Mouse (Mus musculus): ENCODE measurements around the gene Fance. TPM values are rescaled to one million over a fixed set of nuclear protein-coding genes. Genes with fewer than 3 reads are reported as not detected.

Fance gene
- polyA plus RNA-seq, 1 experiment from 2014 or later: 7.3 TPM

- Histone ChIP-seq H3K27ac (ENCODE audit: low read length) (no peak overlapping the region), H3K9me3 (replicated peaks; ENCODE audit: control insufficient read depth, low read length) (no peaks in the 10 kb centered on the region), H3K27me3 (ENCODE audit: control insufficient read depth, insufficient read depth, low read depth, low read length) (peaks cover 21% of the 10 kb centered on the region), H3K36me3 (ENCODE audit: control insufficient read depth, insufficient read depth) (no peaks in the 10 kb centered on the region), H3K4me2 (ENCODE audit: low read depth, low read length) (no peak overlapping the region), H3K9ac (ENCODE audit: low read depth, low read length) (no peak overlapping the region), H3K4me1 (ENCODE audit: control insufficient read depth, low read depth, low read length) (no peaks in the 10 kb centered on the region; the same call in 1 of the 2 replicates), H3K4me3 (ENCODE audit: low read depth, low read length) (no peak overlapping the region)
- ATAC-seq (ENCODE audit: low read depth): no peak
- WGBS (ENCODE audit: insufficient replicate concordance): 65% methylated on average over 2 of the region's 2 CpGs
These were observed 58.0 kb downstream of the Fance start for GRCm38 (mm10) chr17:28371286-28371685.

- H3K4me2 ChIP-seq (ENCODE audit: low read depth, low read length): no peak overlapping the region
- no peaks in the 10 kb centered on the region; the same call in 1 of the 2 replicates for H3K4me1 ChIP-seq (ENCODE audit: control insufficient read depth, low read depth, low read length)
- WGBS (ENCODE audit: insufficient replicate concordance): 34% methylated on average over 1 of the region's 1 CpGs
- H3K27me3 ChIP-seq (ENCODE audit: control insufficient read depth, insufficient read depth, low read depth, low read length): peaks cover 23% of the 10 kb centered on the region
- H3K9me3 ChIP-seq (replicated peaks; ENCODE audit: control insufficient read depth, low read length): no peaks in the 10 kb centered on the region
- H3K9ac ChIP-seq (ENCODE audit: low read depth, low read length): no peak overlapping the region
- ATAC-seq (ENCODE audit: low read depth): no peak
- no peaks in the 10 kb centered on the region for H3K36me3 ChIP-seq (ENCODE audit: control insufficient read depth, insufficient read depth)
- no peak overlapping the region for H3K4me3 ChIP-seq (ENCODE audit: low read depth, low read length)
- H3K27ac ChIP-seq (ENCODE audit: low read length): no peak overlapping the region
These were observed 58.6 kb downstream of the Fance start for GRCm38 (mm10) chr17:28371941-28372340.

DNA sequence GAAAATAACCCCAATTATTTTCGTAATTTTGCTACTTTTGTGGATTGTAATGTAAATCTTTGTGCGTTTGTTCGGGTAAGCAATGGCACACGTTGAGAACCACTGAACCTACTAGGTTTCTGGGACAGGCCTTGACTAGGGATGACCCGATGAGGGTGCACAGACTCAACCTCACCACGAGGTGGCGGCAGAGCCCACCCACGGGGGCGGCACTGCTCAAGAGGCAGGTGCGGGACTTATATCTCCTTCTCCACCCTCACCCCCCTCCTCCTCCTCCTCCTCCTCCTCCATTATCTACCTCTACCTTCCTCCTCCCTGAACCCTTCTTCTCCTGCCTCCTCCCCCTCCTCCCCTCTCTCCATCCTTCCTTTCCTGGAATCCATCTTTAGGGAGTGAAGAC, 60.5 kb downstream of the Fance start:
- Histone ChIP-seq H3K36me3 (ENCODE audit: control insufficient read depth, insufficient read depth) (no peaks in the 10 kb centered on the region), H3K4me1 (ENCODE audit: control insufficient read depth, low read depth, low read length) (no peaks in the 10 kb centered on the region; the same call in 1 of the 2 replicates), H3K9ac (ENCODE audit: low read depth, low read length) (no peak overlapping the region), H3K4me3 (ENCODE audit: low read depth, low read length) (no peak overlapping the region), H3K9me3 (replicated peaks; ENCODE audit: control insufficient read depth, low read length) (no peaks in the 10 kb centered on the region), H3K4me2 (ENCODE audit: low read depth, low read length) (no peak overlapping the region), H3K27ac (ENCODE audit: low read length) (no peak overlapping the region), H3K27me3 (ENCODE audit: control insufficient read depth, insufficient read depth, low read depth, low read length) (peaks cover 23% of the 10 kb centered on the region)
- WGBS (ENCODE audit: insufficient replicate concordance): 7% methylated on average over 10 of the region's 10 CpGs
- no peak for ATAC-seq (ENCODE audit: low read depth)

DNA sequence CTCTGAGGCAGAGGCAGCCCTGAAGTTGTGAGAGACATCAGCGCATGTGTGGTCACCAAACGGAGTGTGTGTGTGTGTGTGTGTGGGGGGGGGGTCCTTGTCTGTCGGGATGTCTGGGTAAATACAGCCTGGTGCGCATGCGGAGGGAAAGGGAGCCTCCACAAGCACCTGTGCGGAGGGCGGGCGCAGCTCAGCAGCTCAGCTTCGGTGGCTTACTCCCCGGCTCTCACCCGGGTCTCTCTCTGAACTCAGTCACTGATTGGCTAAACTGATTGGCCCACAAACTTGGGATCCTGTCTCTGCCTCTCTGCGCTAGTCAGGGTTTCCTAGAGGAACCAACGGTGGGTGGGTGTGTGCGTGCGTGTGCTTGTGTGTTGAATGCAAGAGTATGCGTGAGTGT, 61.2 kb downstream of the Fance start:
- H3K36me3 ChIP-seq (ENCODE audit: control insufficient read depth, insufficient read depth): no peaks in the 10 kb centered on the region
- no peak overlapping the region for H3K4me2 ChIP-seq (ENCODE audit: low read depth, low read length)
- no peaks in the 10 kb centered on the region for H3K9me3 ChIP-seq (replicated peaks; ENCODE audit: control insufficient read depth, low read length)
- H3K27ac ChIP-seq (ENCODE audit: low read length): no peak overlapping the region
- H3K27me3 ChIP-seq (ENCODE audit: control insufficient read depth, insufficient read depth, low read depth, low read length): peaks cover 23% of the 10 kb centered on the region
- ATAC-seq (ENCODE audit: low read depth): no peak
- H3K4me3 ChIP-seq (ENCODE audit: low read depth, low read length): no peak overlapping the region
- H3K9ac ChIP-seq (ENCODE audit: low read depth, low read length): no peak overlapping the region
- 12% methylated on average over 15 of the region's 16 CpGs for WGBS (ENCODE audit: insufficient replicate concordance)
- no peaks in the 10 kb centered on the region; the same call in 1 of the 2 replicates for H3K4me1 ChIP-seq (ENCODE audit: control insufficient read depth, low read depth, low read length)

DNA sequence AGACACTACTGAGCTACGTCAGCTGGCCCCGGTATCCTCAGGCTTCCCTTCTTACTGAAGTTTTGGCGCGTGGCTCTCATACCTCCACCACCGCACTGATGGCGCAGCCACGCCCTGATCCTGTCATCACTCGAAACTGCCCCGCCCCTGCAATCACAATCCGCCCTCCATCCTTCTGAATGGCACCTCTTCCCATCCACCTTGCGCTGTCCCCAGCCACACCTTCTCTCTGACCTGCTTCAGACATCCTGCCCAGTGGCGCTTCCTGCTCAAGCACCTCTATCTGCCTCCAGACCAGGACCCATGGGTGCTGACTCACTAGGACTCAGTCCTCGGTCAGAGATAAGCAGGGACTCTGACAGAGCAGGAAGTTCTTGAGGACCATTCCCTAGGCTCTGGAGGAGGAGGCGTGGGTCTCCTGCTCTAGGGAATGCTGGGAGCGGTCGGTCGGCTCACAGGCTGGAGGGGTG, 62.3 kb downstream of the Fance start:
- 7% methylated on average over 17 of the region's 17 CpGs for WGBS (ENCODE audit: insufficient replicate concordance)
- Histone ChIP-seq H3K4me1 (ENCODE audit: control insufficient read depth, low read depth, low read length) (no peaks in the 10 kb centered on the region; the same call in 1 of the 2 replicates), H3K4me2 (ENCODE audit: low read depth, low read length) (no peak overlapping the region), H3K9ac (ENCODE audit: low read depth, low read length) (no peak overlapping the region), H3K4me3 (ENCODE audit: low read depth, low read length) (no peak overlapping the region), H3K9me3 (replicated peaks; ENCODE audit: control insufficient read depth, low read length) (no peaks in the 10 kb centered on the region), H3K27ac (ENCODE audit: low read length) (no peak overlapping the region), H3K36me3 (ENCODE audit: control insufficient read depth, insufficient read depth) (no peaks in the 10 kb centered on the region), H3K27me3 (ENCODE audit: control insufficient read depth, insufficient read depth, low read depth, low read length) (peaks cover 23% of the 10 kb centered on the region)
- ATAC-seq (ENCODE audit: low read depth): no peak

Other genes with a start within 250 kb of the Fance start
- 0.06 and 0.14 TPM in 2 replicates for gene Tcp11, start 232.9 kb upstream of the Fance start, polyA plus RNA-seq (2015; fragmentation: Nextera tagmentation; extraction: Ambion mirVana)
- 0.12 and 0.21 TPM in 2 replicates for gene Scube3, start 171.4 kb upstream of the Fance start, polyA plus RNA-seq (2015; fragmentation: Nextera tagmentation; extraction: Ambion mirVana)
- 6.2 TPM in 2 replicates for gene Zfp523, start 136.4 kb upstream of the Fance start, polyA plus RNA-seq (2015; fragmentation: Nextera tagmentation; extraction: Ambion mirVana)
- 7.2 and 8.2 TPM in 2 replicates for gene Def6, start 105.7 kb upstream of the Fance start, polyA plus RNA-seq (2015; fragmentation: Nextera tagmentation; extraction: Ambion mirVana)
- gene Ppard, start 80.8 kb upstream of the Fance start, polyA plus RNA-seq (2015; fragmentation: Nextera tagmentation; extraction: Ambion mirVana): 0.62 and 0.77 TPM in 2 replicates
- 280 and 310 TPM in 2 replicates for gene Rpl10a, start 15.0 kb downstream of the Fance start, polyA plus RNA-seq (2015; fragmentation: Nextera tagmentation; extraction: Ambion mirVana)
- gene Tead3, start 37.3 kb downstream of the Fance start, polyA plus RNA-seq (2015; fragmentation: Nextera tagmentation; extraction: Ambion mirVana): 0.50 and 0.52 TPM in 2 replicates
- gene Tulp1, start 51.7 kb downstream of the Fance start, polyA plus RNA-seq (2015; fragmentation: Nextera tagmentation; extraction: Ambion mirVana): 0.46 TPM in 1 of 2 replicates, not detected in the other
- gene Fkbp5, start 204.0 kb downstream of the Fance start, polyA plus RNA-seq (2015; fragmentation: Nextera tagmentation; extraction: Ambion mirVana): 18.9 and 21.5 TPM in 2 replicates
- not detected in 2 replicates for gene Armc12, start 217.3 kb downstream of the Fance start, polyA plus RNA-seq (2015; fragmentation: Nextera tagmentation; extraction: Ambion mirVana)
- gene Clpsl2, start 235.9 kb downstream of the Fance start, polyA plus RNA-seq (2015; fragmentation: Nextera tagmentation; extraction: Ambion mirVana): not detected in 2 replicates
- 8.5 and 51.3 TPM in 2 replicates for gene Clps, start 247.2 kb downstream of the Fance start, polyA plus RNA-seq (2015; fragmentation: Nextera tagmentation; extraction: Ambion mirVana)

Data from liver, embryonic 16.5 days (tissue).